Mouse (Mus musculus) testis, adult 2 months (tissue): ENCODE data around the gene Camta1.

Experiments used
- CTCF ChIP-seq: fragments of 200-500 bp; IDR thresholded peaks from 2 replicates; pipeline ENCODE4 v1.5.1; 2012; ENCODE audit warnings: low read depth, mild to moderate bottlenecking, inconsistent platforms, low read length, moderate library complexity; ENCODE audit not compliant: control insufficient read depth, insufficient read depth, insufficient replicate concordance
- POLR2A ChIP-seq: fragments of 200-500 bp; IDR thresholded peaks from 2 replicates; pipeline ENCODE4 v1.6.1; 2012; ENCODE audit warnings: low read depth, mild to moderate bottlenecking, inconsistent platforms, low read length, moderate library complexity; ENCODE audit not compliant: control insufficient read depth

GRCm38 (mm10) chr4:151411641-151412061 lies 450.0 kb downstream of the Camta1 start:
- TF ChIP-seq POLR2A: no peak
- TF ChIP-seq CTCF: no peak
